Mouse (Mus musculus): ENCODE data around the gene Sclt1. TPM values are rescaled to one million over a fixed set of nuclear protein-coding genes. Genes with fewer than 3 reads are reported as not detected.

Gene Sclt1
- polyA plus RNA-seq, 1 experiment, result 9.2 TPM

GRCm38 (mm10) chr3:41620971-41621370 lies 121.3 kb downstream of the Sclt1 start:
- no peak overlapping the region for H3K27ac ChIP-seq (ENCODE audit: control insufficient read depth, insufficient read depth, low read length)
- no peaks in the 10 kb centered on the region for H3K4me1 ChIP-seq (replicated peaks; ENCODE audit: control insufficient read depth, insufficient read depth, low read length)
- no peaks in the 10 kb centered on the region for H3K36me3 ChIP-seq (ENCODE audit: control insufficient read depth, insufficient read depth, low read length)
- DNase-seq, result no peak
- no peaks in the 10 kb centered on the region for H3K27me3 ChIP-seq (ENCODE audit: control insufficient read depth, insufficient read depth, low read length)
- TF ChIP-seq POLR2A (IDR thresholded peaks at IDR 0.05; ENCODE audit: control insufficient read depth, extremely low read depth, insufficient read depth, low read length, poor library complexity) (no peak), CTCF (IDR thresholded peaks at IDR 0.05; ENCODE audit: borderline replicate concordance, control insufficient read depth, extremely low read depth, insufficient read depth, low read length, poor library complexity) (no peak)
- H3K4me3 ChIP-seq (ENCODE audit: control insufficient read depth, insufficient read depth, low read length), result no peak overlapping the region
- 94% methylated on average over 7 of the region's 7 CpGs for WGBS

DNA sequence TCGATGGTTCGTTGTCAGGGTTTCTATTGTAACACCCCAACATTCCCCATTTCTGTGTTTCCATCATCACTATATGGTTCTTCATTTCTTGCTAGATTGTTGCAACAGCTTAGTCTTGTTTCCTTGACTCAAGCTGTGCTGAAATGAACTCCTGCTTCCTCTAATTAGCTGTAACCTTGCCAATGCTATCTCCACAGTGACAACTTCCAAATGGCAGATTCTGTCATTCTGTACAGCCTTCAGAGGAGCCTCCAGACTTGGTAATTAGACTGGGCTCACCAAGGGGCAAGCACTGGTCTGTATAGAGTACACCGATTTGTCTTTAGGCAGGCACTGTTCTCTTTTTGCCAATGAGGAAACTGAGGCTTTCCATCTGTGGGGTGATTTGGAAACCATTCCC lies 123.8 kb downstream of the Sclt1 start:
- Histone ChIP-seq H3K27me3 (ENCODE audit: control insufficient read depth, insufficient read depth, low read length) (no peaks in the 10 kb centered on the region), H3K4me1 (replicated peaks; ENCODE audit: control insufficient read depth, insufficient read depth, low read length) (no peaks in the 10 kb centered on the region), H3K27ac (ENCODE audit: control insufficient read depth, insufficient read depth, low read length) (no peak overlapping the region), H3K4me3 (ENCODE audit: control insufficient read depth, insufficient read depth, low read length) (no peak overlapping the region), H3K36me3 (ENCODE audit: control insufficient read depth, insufficient read depth, low read length) (peaks cover 9% of the 10 kb centered on the region)
- TF ChIP-seq CTCF (IDR thresholded peaks at IDR 0.05; ENCODE audit: borderline replicate concordance, control insufficient read depth, extremely low read depth, insufficient read depth, low read length, poor library complexity) (no peak), POLR2A (IDR thresholded peaks at IDR 0.05; ENCODE audit: control insufficient read depth, extremely low read depth, insufficient read depth, low read length, poor library complexity) (no peak)
- no peak for DNase-seq
- WGBS, result 95% methylated on average over 3 of the region's 3 CpGs

GRCm38 (mm10) chr3:41618036-41618435 lies 124.3 kb downstream of the Sclt1 start:
- no peaks in the 10 kb centered on the region for H3K4me1 ChIP-seq (replicated peaks; ENCODE audit: control insufficient read depth, insufficient read depth, low read length)
- DNase-seq, result no peak
- no peak for TF ChIP-seq CTCF (IDR thresholded peaks at IDR 0.05; ENCODE audit: borderline replicate concordance, control insufficient read depth, extremely low read depth, insufficient read depth, low read length, poor library complexity)
- TF ChIP-seq POLR2A (IDR thresholded peaks at IDR 0.05; ENCODE audit: control insufficient read depth, extremely low read depth, insufficient read depth, low read length, poor library complexity), result no peak
- H3K36me3 ChIP-seq (ENCODE audit: control insufficient read depth, insufficient read depth, low read length), result peaks cover 14% of the 10 kb centered on the region
- H3K27me3 ChIP-seq (ENCODE audit: control insufficient read depth, insufficient read depth, low read length), result no peaks in the 10 kb centered on the region
- H3K4me3 ChIP-seq (ENCODE audit: control insufficient read depth, insufficient read depth, low read length), result no peak overlapping the region
- H3K27ac ChIP-seq (ENCODE audit: control insufficient read depth, insufficient read depth, low read length), result no peak overlapping the region
- 96% methylated on average over 3 of the region's 3 CpGs for WGBS

- no peak overlapping the region for H3K27ac ChIP-seq (ENCODE audit: control insufficient read depth, insufficient read depth, low read length)
- peaks cover 39% of the 10 kb centered on the region for H3K36me3 ChIP-seq (ENCODE audit: control insufficient read depth, insufficient read depth, low read length)
- no peaks in the 10 kb centered on the region for H3K27me3 ChIP-seq (ENCODE audit: control insufficient read depth, insufficient read depth, low read length)
- no peak for TF ChIP-seq CTCF (IDR thresholded peaks at IDR 0.05; ENCODE audit: borderline replicate concordance, control insufficient read depth, extremely low read depth, insufficient read depth, low read length, poor library complexity)
- no peak for TF ChIP-seq POLR2A (IDR thresholded peaks at IDR 0.05; ENCODE audit: control insufficient read depth, extremely low read depth, insufficient read depth, low read length, poor library complexity)
- no peak overlapping the region for H3K4me3 ChIP-seq (ENCODE audit: control insufficient read depth, insufficient read depth, low read length)
- DNase-seq, result no peak
- 99% methylated on average over 5 of the region's 5 CpGs for WGBS
- H3K4me1 ChIP-seq (replicated peaks; ENCODE audit: control insufficient read depth, insufficient read depth, low read length), result no peaks in the 10 kb centered on the region
Measured at GRCm38 (mm10) chr3:41614230-41614985, 127.9 kb downstream of the Sclt1 start.

DNA sequence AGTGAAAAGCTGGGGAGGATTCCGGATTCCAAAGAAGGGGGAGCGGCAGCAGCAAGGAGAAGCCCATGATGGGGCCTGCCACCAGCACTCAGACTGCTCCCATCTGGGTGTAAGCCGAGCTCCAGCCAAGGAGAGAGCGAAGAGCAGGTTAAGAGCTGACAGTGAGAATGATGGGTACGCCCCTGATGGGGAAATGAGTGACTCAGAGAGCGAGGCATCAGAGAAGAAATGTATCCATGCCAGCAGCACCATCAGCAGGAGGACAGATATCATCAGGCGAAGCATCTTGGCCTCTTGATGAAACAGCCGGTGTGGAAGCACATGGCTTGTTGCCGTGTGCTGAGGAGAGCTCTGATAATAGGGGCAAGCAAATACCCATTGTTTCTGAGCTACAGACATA lies 128.6 kb downstream of the Sclt1 start:
- no peaks in the 10 kb centered on the region for H3K4me1 ChIP-seq (replicated peaks; ENCODE audit: control insufficient read depth, insufficient read depth, low read length)
- H3K27ac ChIP-seq (ENCODE audit: control insufficient read depth, insufficient read depth, low read length), result no peak overlapping the region
- DNase-seq, result no peak
- no peaks in the 10 kb centered on the region for H3K27me3 ChIP-seq (ENCODE audit: control insufficient read depth, insufficient read depth, low read length)
- TF ChIP-seq CTCF (IDR thresholded peaks at IDR 0.05; ENCODE audit: borderline replicate concordance, control insufficient read depth, extremely low read depth, insufficient read depth, low read length, poor library complexity) (no peak), POLR2A (IDR thresholded peaks at IDR 0.05; ENCODE audit: control insufficient read depth, extremely low read depth, insufficient read depth, low read length, poor library complexity) (no peak)
- no peak overlapping the region for H3K4me3 ChIP-seq (ENCODE audit: control insufficient read depth, insufficient read depth, low read length)
- WGBS, result 96% methylated on average over 9 of the region's 9 CpGs
- H3K36me3 ChIP-seq (ENCODE audit: control insufficient read depth, insufficient read depth, low read length), result peaks cover 39% of the 10 kb centered on the region

DNA sequence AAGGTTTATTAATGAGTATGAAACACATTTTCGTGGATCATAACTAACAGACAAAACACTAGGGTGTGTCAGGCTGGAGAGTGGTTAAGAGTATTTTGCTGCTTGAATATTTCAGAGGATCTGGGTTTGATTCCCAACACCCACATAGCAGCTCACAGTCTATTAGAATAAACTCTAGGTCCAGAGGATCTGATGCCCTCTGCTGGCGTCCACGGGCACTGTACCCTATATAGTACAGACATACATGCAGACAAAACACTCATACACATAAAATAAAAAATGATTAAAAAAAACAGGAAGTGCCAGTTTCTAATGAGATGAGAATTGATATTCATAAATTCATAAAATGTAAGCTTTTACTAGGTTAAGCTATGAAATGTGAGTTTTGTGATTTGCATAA lies 130.1 kb downstream of the Sclt1 start:
- Histone ChIP-seq H3K4me3 (ENCODE audit: control insufficient read depth, insufficient read depth, low read length) (no peak overlapping the region), H3K27ac (ENCODE audit: control insufficient read depth, insufficient read depth, low read length) (no peak overlapping the region), H3K4me1 (replicated peaks; ENCODE audit: control insufficient read depth, insufficient read depth, low read length) (no peaks in the 10 kb centered on the region), H3K36me3 (ENCODE audit: control insufficient read depth, insufficient read depth, low read length) (peaks cover 39% of the 10 kb centered on the region), H3K27me3 (ENCODE audit: control insufficient read depth, insufficient read depth, low read length) (no peaks in the 10 kb centered on the region)
- WGBS, result 96% methylated on average over 3 of the region's 3 CpGs
- no peak for DNase-seq
- TF ChIP-seq POLR2A (IDR thresholded peaks at IDR 0.05; ENCODE audit: control insufficient read depth, extremely low read depth, insufficient read depth, low read length, poor library complexity), result no peak
- no peak for TF ChIP-seq CTCF (IDR thresholded peaks at IDR 0.05; ENCODE audit: borderline replicate concordance, control insufficient read depth, extremely low read depth, insufficient read depth, low read length, poor library complexity)
